Mouse (Mus musculus) lung, postnatal 4 days (tissue): ENCODE measurements around the gene AU022252.
"Not testable (repeated sequence)": the region's sequence is repeated elsewhere in the genome, so short reads cannot be mapped to it uniquely, and the experiment has no call there.

Source experiments
- DNase-seq, 2 experiments: peaks; one replicate each; pipeline ENCODE4 v3.0.0; 2021

The AU022252 gene

DNA sequence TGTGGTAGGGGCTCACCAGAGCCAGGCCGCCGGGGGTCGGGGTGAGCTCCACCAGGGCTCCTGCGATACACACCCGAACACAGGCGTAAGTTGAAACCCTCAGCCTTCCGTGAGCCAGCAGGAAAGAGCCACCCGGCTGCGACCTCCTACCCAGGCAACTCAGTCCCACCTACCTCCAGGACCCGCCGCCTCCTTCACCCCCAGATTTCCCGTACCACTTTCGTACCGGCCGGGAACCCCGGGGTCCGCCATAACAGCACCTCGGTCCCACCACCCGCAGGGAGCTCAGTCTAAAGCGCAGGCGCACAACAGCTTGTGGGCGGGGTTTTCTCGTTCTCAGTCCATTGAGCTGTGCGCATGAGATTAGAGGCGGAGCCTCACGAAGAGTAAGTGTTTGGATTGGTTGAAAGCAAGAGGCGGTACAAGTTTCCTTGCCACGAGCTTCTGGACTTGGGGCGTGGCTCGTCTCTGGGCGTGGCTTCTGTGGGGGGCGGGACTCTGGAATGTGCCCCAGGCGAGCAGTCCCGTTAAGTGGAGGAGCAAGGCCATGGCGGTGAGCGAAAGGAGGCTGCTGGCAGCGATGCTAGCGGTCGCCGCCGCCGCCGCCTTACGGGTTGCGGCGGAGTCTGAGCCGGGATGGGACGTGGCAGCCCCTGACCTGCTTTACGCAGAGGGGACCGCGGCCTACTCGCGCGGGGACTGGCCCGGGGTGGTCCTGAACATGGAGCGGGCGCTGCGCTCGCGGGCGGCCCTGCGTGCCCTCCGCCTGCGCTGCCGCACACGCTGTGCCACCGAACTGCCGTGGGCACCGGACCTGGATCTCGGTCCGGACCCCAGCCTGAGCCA lies at the start of gene AU022252, which contains the start of gene P3h1:
Gene AU022252 (minus strand): TSS at position 303 of the 846 bp plus-strand sequence.
Gene P3h1 (plus strand): TSS at position 506 of the 846 bp plus-strand sequence.
- peak; percentile 99 for DNase-seq

DNA sequence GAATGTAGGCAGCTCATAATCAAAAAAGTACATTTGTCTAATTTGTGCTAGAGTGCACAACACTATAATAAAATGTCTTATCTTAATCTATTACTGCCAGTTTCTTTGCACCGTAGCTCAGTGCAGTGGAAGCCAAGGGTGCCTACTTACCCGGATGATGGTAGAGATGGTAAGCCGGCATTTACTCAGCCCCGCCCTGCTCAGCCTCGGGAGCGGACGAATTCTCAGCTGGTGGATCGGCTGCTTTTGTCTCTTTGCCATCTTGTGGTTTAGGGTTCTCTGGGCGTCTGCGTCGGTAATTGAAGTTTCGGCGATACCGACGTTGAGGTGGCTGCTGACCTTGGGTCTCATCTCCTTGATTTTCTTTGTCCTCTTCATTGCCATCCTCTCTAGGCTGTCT lies 46.3 kb upstream of the AU022252 start:
- not testable (repeated sequence) for DNase-seq

DNA sequence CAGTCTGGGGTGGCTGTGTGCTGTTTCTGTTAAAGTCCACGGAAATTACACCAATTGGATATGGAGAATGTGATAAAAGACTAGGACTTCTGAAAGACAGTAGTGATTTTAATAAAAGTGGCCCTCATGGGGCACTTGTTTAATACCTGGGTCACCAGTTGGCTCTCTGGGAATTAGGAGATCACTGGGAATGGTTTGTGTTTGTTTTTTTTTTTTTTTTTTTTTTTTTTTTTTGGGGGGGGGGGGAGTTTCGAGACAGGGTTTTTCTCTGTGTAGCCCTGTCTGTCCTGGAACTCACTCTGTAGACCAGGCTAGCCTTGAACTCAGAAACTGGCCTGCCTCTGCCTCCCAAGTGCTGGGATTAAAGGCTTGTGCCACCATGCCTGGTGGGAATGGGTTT lies 43.2 kb upstream of the AU022252 start:
- DNase-seq = no peak

DNA sequence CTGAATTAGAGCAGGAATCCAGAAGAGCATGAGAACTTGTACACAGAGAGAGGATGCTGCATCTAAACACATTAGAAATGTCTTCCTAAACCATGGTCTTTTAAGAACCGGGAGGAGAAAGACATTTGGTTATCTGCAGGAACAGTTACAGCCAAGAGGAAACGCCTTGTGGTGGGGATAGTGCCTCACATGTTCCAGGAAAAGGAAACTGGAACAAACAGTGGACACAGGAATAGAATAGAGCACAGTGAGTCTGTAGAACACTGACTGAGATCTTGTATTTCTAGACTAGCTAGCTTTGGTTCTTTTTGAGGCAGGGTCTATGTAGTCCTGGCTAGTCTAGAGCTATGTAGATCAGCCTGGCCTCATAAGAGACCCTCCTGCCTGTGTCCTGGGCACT lies 42.7 kb upstream of the AU022252 start:
- peak in 1 of 2 experiments; percentile 34 for DNase-seq

DNA sequence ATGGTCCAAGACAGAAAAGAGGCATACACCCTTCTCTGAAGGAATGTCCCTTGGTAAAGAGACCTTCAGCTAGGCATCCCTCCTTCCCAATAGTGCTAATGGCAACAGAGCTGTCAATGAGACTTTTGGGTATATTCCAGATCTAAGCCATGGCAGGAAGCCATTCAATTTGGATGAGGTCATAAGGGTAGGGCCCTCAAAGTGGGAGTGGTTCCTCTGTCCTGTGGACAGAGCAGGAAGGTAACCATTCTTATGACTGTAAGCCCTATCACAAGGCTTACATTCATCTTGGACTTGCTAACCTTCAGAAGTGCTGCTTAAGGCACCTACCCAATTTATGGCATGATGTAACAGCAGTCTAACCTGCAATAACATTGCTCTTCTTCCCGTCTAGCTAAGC lies 42.1 kb upstream of the AU022252 start:
- DNase-seq = peak in 1 of 2 experiments; percentile 77

DNA sequence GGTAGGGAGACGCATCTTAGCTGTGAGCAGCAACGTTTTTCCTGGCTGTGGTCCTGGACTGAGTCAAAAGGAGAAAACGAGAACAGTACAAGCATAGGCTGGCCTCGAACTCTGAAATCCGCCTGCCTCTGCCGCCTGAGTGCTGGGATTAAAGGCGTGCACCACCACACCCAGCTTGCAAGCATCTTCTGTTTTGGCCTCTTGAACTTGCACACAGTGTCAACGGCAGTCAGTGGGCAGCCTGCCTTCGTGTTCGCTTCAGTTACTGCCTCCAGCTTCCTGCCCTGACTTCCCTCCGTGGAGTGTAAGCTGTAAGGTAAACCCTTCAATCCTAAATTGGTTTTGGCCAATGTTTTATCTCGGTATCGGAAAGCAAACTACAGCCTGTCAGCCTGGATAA lies 34.1 kb upstream of the AU022252 start:
- peak in 1 of 2 experiments; percentile 13 for DNase-seq

DNA sequence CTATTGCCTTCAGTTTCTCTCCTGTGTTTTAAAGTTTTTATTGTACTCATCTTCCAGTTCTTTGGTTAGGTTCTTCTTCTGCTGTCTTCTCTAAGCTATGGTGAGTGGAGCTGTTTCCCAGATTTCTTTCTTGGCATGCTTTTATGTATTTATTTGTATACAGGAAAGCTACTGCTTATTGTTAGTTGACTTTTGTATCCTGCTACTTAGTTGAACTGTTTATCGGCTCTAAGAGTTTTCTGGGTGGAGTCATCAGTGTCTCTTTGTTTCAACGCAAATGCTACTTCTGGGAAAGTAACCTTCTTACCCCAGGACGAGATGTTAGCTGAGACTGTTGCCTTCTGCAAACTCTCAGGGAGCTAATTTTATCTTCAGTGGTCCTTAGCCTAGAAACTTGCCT lies 30.9 kb upstream of the AU022252 start:
- no peak for DNase-seq

DNA sequence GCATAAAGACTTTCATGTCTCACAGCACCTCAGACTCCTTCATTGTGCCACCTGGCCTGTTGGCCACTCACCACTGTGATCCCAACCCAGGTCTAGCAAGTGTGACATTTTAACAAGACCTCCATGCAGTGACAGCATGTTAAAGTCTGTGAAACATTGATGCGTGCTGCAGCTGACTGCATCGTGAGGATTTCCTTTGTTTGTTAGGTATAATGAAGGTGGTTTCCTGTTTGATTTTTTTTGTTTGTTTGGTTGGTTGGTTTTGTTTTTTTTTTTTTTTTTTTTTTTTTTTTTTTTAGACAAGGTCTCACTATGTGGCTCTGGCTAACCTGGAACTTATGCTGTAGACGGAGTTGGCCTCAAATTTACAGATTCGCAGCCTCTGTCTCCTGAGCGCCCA lies 30.0 kb upstream of the AU022252 start:
- DNase-seq = peak in 1 of 2 experiments; percentile 12

DNA sequence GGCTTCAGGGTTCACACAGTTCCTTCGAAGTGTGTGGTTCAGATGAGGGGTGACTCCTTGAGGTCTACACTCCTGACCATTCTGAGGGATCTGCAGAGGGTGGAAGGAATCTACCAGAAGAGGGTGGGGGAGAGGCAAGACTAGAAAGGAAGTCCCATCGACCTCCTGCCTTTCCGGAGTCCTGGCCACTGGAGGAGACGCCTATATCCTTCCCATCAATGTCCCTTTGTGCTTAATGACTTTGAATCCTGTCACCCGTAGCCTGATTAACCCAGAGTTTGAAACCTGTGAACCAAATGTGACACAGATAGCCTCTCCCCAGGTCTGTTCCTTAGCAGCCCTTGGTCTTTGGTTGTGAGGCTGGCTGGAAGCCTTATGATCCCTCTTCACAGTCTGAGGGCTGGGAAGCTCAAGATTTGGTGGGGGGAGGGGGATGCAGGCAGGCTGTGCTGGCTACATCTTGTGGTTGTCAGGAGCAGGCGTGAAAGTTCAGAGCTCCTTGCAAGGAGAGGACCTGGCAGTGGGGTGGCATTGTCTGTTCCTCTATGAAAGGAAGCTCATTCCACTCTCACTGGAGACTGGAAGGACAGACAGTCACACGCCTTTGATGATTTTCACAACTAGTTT lies 28.7 kb upstream of the AU022252 start:
- peak; percentile 22 to 32 for DNase-seq

DNA sequence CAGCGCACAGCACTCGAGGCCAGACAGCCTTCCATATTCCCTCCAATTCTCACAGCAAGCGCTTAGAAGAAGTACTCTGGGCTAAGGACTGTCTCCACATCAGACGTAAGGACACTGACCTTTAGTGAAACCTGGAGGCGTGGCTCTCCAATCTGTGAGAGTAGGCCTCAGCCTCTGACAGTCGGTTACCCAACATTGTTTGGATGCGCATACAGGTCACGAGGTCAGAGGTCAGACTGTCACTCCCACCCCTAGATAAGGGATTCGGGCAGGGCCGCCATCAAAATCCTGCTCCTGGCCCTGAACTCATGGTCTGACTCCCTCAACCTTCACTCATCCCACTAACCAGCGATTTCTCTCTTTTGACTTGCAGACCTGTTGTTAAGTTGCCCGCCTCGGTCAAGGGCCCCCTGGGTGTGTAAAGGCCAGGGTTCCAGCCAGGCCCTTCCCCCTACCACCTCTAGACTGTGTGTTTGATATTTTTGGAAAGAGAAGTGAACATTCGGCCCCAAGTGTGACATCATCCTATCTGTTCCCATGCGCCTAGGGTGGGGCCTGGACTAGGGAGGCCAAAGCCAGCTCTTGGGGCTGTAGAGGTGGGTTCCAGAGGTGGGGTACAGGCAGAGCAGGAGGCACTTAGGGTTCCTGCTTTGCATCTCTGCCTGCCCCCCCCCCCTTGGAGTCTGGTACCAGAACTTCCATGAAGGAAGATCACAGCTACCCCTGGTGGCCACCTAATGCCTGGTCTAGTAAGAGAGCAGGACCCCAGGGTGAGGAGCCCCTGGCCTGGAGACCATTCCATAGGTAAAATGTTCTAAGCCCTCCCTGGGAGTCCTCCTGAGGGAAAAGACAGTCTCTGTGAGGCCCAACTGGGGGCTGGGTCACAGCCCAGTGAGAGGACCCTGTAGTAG lies 27.1 kb upstream of the AU022252 start:
- DNase-seq = no peak

DNA sequence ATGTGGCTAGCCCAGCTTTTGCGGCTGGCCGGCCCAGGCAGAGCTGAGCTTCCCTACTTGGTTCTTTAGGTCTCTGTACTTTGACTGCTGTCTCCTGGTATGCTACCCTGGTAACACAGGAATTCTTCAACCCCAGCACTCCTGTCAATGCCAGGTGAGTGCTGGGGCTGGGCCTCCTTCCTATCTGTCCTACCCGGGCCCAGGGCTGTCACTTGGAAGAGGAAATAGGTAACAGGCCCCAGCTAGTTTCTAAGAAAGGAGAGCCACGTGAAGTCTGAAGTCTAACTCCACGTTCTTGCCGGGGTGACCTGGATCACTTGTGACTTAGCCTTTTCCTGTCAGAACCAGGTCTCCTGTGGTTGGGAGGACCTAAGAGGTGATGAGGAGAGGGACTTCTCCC lies 24.6 kb upstream of the AU022252 start:
- no peak for DNase-seq

DNA sequence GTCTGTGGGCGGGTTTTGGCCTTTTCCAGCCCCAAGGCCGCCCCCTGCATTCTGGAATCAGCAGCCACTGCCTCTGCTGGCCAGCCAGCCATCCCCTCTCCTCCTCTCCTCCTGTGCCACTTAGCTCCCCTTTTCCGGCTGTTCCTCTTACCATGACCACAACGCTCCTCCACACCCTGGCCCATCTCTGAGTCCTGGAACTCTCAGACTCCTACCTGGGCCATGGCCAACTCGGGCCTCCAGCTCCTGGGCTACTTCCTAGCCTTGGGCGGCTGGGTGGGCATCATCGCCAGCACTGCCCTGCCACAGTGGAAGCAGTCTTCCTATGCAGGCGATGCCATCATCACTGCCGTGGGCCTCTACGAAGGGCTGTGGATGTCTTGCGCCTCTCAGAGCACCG lies 22.8 kb upstream of the AU022252 start, which contains the start of gene Cldn19:
Gene Cldn19 (plus strand): TSS at position 64 of the 400 bp plus-strand sequence.
- DNase-seq = no peak

DNA sequence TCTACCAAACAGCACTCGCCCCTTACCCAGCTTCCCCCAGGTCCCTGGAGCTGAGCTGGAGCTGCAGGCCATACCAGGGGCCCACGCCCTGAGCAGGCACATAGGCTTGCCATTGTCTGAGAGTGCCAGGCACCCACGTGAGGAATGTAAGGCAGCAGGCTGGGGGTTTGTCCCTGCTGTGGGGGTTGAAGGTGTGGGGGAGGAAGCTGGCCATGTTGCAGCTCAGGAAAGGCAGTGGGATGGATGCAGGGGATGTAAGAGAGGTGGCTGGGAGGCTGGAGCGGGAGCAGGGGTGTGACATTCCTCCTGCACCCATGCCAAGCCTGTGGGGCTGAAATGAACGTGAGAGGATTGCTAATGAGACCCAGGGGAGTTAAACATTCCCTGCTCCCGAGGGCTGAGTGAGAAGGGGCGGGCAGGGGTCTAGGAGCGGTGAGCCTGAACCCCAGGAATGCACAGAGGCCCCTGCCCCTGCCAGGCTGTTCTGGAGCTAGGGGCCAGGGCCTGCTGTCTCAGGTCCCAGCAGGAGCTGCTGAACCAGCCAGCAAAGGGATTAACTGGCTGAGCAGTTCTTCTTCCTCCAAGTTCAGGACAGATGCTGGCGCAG lies 21.6 kb upstream of the AU022252 start:
- no peak for DNase-seq

DNA sequence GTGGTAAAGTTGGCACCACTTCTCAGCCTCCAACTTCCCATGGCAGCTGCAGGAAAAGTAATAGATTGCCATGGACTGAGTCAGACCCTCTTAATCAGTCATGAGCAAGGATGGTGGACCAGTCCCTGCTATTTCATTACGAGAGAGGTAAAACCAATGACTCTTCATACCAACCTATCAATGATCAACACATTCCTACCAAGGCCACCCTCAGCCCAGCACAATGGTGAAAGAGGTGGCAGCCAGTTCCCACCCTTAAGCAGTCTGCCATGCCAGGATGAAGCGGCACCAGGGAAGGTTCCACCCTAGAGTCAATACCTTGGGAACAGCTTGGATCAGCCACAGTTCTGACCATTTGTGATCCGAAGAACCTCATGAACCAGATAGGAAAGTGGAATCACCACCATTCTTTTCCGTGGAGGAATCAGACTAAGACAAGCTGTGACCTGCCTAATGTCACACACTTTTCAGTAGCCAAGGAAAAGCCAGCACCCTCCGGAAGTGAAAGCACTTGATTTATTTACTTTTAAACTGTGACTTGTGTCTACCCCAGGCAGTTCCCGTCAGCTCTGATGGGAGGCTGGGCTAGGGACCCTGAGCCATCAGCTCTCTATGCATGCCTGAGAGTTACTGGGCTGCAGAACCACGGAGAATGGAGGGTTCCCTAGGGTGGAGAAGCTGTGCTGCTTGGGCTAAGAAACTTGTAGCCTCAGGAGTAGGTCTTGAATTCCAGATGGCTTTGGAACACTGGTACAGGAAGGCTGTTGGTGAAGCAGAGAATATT lies 19.7 kb upstream of the AU022252 start:
- DNase-seq = no peak

DNA sequence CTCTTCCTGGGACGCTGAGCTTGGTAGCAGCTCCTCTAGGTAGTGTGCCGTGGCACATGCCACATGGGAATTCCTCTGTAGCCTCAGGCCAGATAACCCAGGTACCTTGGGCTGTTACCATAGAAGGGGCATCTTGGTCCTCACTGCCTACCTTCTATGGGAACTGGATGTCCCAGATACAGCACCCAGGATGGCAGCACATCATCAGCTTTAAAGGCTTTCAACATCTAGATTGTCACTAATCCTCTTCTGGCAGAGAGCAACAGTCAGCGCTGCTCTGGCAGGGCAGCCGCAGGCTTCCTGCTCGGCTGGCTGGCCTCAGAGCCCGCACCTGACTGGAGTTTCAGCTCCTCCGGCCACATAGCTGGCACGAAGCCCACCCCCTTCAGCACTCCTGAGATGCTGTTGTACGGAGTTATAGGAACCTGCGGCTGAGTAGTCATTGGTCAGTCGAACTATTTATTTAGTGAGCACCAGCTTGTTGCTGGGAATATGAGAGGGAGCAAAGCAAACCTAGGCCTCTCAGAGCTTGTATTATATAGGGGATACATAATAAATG lies 16.0 kb upstream of the AU022252 start:
- peak; percentile 65 to 78 for DNase-seq

DNA sequence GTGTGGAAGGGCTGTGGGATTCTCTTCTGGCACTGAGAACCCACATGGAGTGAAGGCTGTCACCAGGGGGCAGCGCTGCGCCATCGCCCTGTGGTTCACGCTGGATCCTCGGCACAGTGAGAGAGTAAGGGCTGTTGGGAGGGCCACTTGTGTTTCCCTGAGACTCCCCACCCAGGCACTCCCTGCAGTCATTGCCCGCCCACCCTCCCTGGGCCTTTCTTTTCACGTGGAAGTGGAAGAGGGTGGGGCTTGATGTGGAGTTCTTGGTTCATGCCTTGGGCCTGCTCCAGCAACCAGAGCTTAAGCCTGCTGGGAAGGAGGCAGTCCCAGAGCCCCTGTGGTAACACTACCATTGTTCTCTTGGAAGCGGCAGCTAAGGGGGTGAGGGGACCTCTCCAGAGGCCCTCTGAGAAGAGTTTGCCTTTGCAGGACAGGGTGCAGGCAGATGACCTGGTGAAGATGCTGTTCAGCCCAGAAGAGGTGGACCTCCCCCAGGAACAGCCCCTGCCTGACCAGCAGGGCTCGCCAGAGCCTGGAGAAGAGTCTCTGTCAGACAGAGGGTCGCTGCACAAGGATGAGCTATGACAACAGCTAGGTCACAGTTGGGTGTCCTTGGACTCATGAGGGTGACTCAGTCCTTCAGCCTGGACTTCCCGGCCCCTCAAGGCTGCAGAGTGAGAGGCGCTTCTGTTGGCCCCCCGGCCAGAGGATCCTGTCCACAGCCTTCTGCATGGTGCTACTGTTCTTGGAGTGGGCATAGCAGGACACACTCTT lies 15.1 kb upstream of the AU022252 start:
- peak; percentile 88 for DNase-seq

DNA sequence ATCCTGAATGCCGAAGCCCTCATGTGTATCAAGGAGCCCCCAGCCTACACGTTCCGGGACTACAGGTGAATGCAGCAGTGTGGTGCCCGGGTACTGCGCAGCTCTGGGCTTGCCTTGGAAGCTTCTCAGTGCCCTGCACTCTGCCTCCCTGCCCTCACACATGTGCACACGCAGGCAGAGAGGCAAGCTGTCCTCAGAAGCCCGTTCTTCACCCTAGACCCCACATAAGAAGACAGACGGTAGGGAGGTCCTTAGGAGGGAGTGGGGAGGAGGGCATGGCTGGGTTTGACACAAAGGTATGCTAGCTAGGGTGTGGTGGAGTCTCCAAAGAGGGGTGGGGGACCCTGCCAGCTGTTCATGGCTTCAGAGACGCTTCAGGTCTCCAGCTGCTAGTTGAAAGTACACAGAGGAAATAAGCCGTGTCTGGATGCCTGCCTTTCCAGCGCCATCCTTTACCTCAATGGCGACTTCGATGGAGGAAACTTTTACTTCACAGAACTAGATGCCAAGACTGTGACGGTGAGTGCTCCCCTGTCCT lies 14.2 kb upstream of the AU022252 start:
- no peak for DNase-seq

DNA sequence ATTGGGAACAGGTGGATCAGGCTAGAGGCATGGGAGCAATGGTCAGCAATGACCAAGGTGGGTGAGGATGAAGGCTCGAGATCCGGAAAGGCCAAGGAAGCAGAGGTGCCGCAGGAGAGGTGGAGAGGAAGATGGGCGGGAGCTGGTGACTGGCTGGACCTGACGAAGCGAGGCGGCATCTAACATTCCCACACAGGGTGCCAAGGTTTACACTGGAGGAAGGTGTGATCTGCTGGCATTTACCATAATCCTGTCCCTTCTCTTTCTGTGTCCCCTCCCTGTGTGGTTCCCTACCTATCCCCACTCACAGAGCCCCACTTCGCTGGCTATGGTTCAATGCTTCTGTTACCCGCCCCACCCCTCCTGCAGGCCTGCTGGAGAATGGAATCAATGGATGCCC lies 13.4 kb upstream of the AU022252 start:
- no peak for DNase-seq

DNA sequence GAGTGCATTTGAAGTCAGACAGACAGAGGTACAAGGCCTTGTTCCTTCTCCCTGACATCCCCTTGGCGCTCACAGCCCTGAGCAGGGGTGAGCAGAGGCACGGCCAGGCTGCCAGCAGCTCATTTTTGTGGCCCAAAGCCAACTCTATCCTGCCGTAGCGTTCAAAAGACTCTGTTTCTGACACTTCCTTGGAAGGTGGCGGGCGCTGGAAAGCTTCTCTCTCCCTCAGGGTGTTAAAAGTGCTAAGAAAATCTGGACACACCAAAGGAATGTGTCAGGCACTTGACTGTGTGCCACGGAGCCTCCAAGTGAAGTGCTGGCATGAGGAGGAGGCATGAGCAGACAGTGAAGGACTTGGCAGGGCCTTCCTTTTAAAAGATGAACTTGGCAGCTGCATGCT lies 13.0 kb upstream of the AU022252 start:
- peak; percentile 31 to 66 for DNase-seq
